ENCODE assay signal across 20 mouse cellular contexts in the genomic region with DNA sequence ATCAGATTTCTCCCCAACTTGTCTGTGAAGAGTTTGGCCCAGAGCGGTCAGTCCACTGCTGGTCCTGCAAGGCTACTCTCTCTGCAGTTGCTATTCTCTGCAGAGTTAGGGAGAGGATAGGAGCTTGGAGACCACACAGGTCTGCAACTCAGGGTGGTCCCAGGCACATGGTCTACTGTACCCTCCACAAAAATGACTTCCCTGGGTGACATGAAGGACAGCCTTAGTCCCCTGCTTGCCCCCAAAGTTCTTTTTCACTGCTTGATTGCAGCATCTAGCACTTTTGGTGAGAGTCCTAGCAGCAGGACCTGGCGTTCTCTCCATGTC.
DNase-seq lines count a peak whose midpoint lies in the region; ATAC-seq and TF ChIP-seq lines count a peak whose summit lies in the region.
"Had no signal": no experiment of that assay in that cellular context is flagged by ENCODE, and none has a peak within 500 bp of the region (broad histone marks: within the 10 kb centered on the region; RNA-seq: fewer than 3 reads in every experiment).

No protein-coding gene starts in this region.

- H3K4me2 ChIP-seq in hindbrain, embryonic 13.5 days = no peak overlapping the region
- no peak overlapping the region for H3K4me2 ChIP-seq in midbrain, postnatal 0 days (ENCODE audit: low read depth, low read length, poor library complexity, severe bottlenecking)
- no peak overlapping the region for H3K4me2 ChIP-seq in embryonic facial prominence, embryonic 13.5 days
- H3K4me2 ChIP-seq in limb, embryonic 14.5 days (replicated peaks; ENCODE audit: low read depth, low read length, severe bottlenecking) = peak overlapping the region; percentile 25; the same call in 1 of the 2 replicates
- H3K4me2 ChIP-seq: intestine, embryonic 15.5 days; liver, embryonic 13.5 days; midbrain, embryonic 15.5 days; neural tube, embryonic 13.5 days had no signal

- no peak for TF ChIP-seq POLR2A in limb, embryonic 14.5 days (IDR thresholded peaks at IDR 0.05; ENCODE audit: borderline replicate concordance, extremely low read depth, insufficient read depth, insufficient read length)

- no peak for TF ChIP-seq CTCF in midbrain, postnatal 0 days (IDR thresholded peaks at IDR 0.05)

- ATAC-seq in hindbrain, embryonic 13.5 days (ENCODE audit: low FRiP score) = no peak
- ATAC-seq in midbrain, postnatal 0 days (ENCODE audit: low FRiP score) = no peak
- ATAC-seq in embryonic facial prominence, embryonic 13.5 days (ENCODE audit: insufficient number of reproducible peaks, insufficient read depth, low FRiP score, low TSS enrichment, low read depth) = no peak
- no peak for ATAC-seq in limb, embryonic 14.5 days (ENCODE audit: low FRiP score, low read depth)
- ATAC-seq: forebrain, postnatal 0 days; hindbrain, embryonic 16.5 days; midbrain, embryonic 15.5 days had no signal

- no peak overlapping the region; the same call in 1 of the 2 replicates for H3K4me3 ChIP-seq in hindbrain, embryonic 10.5 days
- no peak overlapping the region for H3K4me3 ChIP-seq in hindbrain, embryonic 13.5 days
- H3K4me3 ChIP-seq in midbrain, embryonic 10.5 days = no peak overlapping the region
- no peak overlapping the region for H3K4me3 ChIP-seq in midbrain, postnatal 0 days (ENCODE audit: low read depth, low read length)
- no peak overlapping the region for H3K4me3 ChIP-seq in embryonic facial prominence, embryonic 13.5 days
- H3K4me3 ChIP-seq in limb, embryonic 14.5 days (replicated peaks; ENCODE audit: low read length) = no peak overlapping the region
- H3K4me3 ChIP-seq: intestine, embryonic 15.5 days; liver, embryonic 13.5 days; midbrain, embryonic 15.5 days; myocyte; neural tube, embryonic 13.5 days had no signal

- H3K27me3 ChIP-seq in hindbrain, embryonic 10.5 days (ENCODE audit: insufficient read depth, poor library complexity, severe bottlenecking) = no peaks in the 10 kb centered on the region
- no peaks in the 10 kb centered on the region for H3K27me3 ChIP-seq in hindbrain, embryonic 13.5 days
- H3K27me3 ChIP-seq in midbrain, embryonic 10.5 days (ENCODE audit: low read depth, poor library complexity, severe bottlenecking) = no peaks in the 10 kb centered on the region
- H3K27me3 ChIP-seq in midbrain, postnatal 0 days (ENCODE audit: insufficient read depth, low read length) = no peaks in the 10 kb centered on the region
- H3K27me3 ChIP-seq in embryonic facial prominence, embryonic 13.5 days = no peaks in the 10 kb centered on the region
- H3K27me3 ChIP-seq in limb, embryonic 14.5 days (ENCODE audit: control insufficient read depth, insufficient read depth, low read length) = no peaks in the 10 kb centered on the region
- H3K27me3 ChIP-seq: intestine, embryonic 15.5 days; liver, embryonic 13.5 days; midbrain, embryonic 15.5 days; neural tube, embryonic 13.5 days had no signal

- WGBS in hindbrain, embryonic 10.5 days = 64% methylated on average over 2 of the region's 2 CpGs
- 80% methylated on average over 2 of the region's 2 CpGs for WGBS in hindbrain, embryonic 13.5 days
- WGBS in midbrain, embryonic 10.5 days = 82% methylated on average over 2 of the region's 2 CpGs
- 78% methylated on average over 2 of the region's 2 CpGs for WGBS in midbrain, postnatal 0 days
- WGBS in embryonic facial prominence, embryonic 13.5 days = 47% methylated on average over 2 of the region's 2 CpGs
- 39% methylated on average over 2 of the region's 2 CpGs for WGBS in limb, embryonic 14.5 days

- DNase-seq in hindbrain, embryonic 10.5 days (ENCODE audit: low spot score) = no peak
- no peak for DNase-seq in midbrain, embryonic 10.5 days (ENCODE audit: low spot score)
- DNase-seq in midbrain, postnatal 0 days (ENCODE audit: low spot score) = no peak
- no peak for DNase-seq in limb, embryonic 14.5 days (ENCODE audit: low spot score)
- DNase-seq in layer of hippocampus, postnatal 14 days (ENCODE audit: low spot score in 2 of 2) = no peak
- DNase-seq in spleen, postnatal 10 days (ENCODE audit: low spot score in 2 of 2) = no peak
- DNase-seq: cerebellum, adult 11-12 months; cerebellum, postnatal 14 days; forebrain, postnatal 0 days; heart, postnatal 4 days; kidney, adult 8-10 months; liver, embryonic 13.5 days; thymus, adult 2 months had no signal

- no peaks in the 10 kb centered on the region for H3K9me3 ChIP-seq in hindbrain, embryonic 10.5 days
- no peaks in the 10 kb centered on the region for H3K9me3 ChIP-seq in hindbrain, embryonic 13.5 days
- H3K9me3 ChIP-seq in midbrain, embryonic 10.5 days (replicated peaks) = no peaks in the 10 kb centered on the region
- H3K9me3 ChIP-seq in midbrain, postnatal 0 days (ENCODE audit: low read length) = no peaks in the 10 kb centered on the region
- no peaks in the 10 kb centered on the region for H3K9me3 ChIP-seq in embryonic facial prominence, embryonic 13.5 days
- H3K9me3 ChIP-seq in limb, embryonic 14.5 days (ENCODE audit: control insufficient read depth, low read length) = no peaks in the 10 kb centered on the region
- H3K9me3 ChIP-seq: intestine, embryonic 15.5 days; liver, embryonic 13.5 days; midbrain, embryonic 15.5 days; neural tube, embryonic 13.5 days had no signal

- H3K27ac ChIP-seq in hindbrain, embryonic 10.5 days = peak overlapping the region; percentile 70
- no peak overlapping the region for H3K27ac ChIP-seq in hindbrain, embryonic 13.5 days
- peak overlapping the region; percentile 76 for H3K27ac ChIP-seq in midbrain, embryonic 10.5 days (replicated peaks)
- no peak overlapping the region for H3K27ac ChIP-seq in midbrain, postnatal 0 days (ENCODE audit: low read depth, low read length)
- H3K27ac ChIP-seq in embryonic facial prominence, embryonic 13.5 days = peak overlapping the region; percentile 48; the same call in 1 of the 2 replicates
- H3K27ac ChIP-seq in limb, embryonic 14.5 days (replicated peaks; ENCODE audit: low read depth, low read length) = peak overlapping the region; percentile 48; the same call in 1 of the 2 replicates
- H3K27ac ChIP-seq: intestine, embryonic 15.5 days; liver, embryonic 13.5 days; midbrain, embryonic 15.5 days; neural tube, embryonic 13.5 days had no signal

- no peak overlapping the region for H3K9ac ChIP-seq in hindbrain, embryonic 13.5 days
- no peak overlapping the region for H3K9ac ChIP-seq in midbrain, postnatal 0 days (replicated peaks; ENCODE audit: low read length, poor library complexity, severe bottlenecking)
- H3K9ac ChIP-seq in embryonic facial prominence, embryonic 13.5 days = no peak overlapping the region
- no peak overlapping the region for H3K9ac ChIP-seq in limb, embryonic 14.5 days (ENCODE audit: low read depth, low read length, severe bottlenecking)
- H3K9ac ChIP-seq: forebrain, postnatal 0 days; intestine, embryonic 15.5 days; liver, embryonic 13.5 days; midbrain, embryonic 15.5 days; neural tube, embryonic 13.5 days had no signal

- H3K4me1 ChIP-seq in hindbrain, embryonic 10.5 days (replicated peaks) = peaks cover 32% of the 10 kb centered on the region
- peaks cover under 1% of the 10 kb centered on the region; the same call in 1 of the 2 replicates for H3K4me1 ChIP-seq in hindbrain, embryonic 13.5 days (replicated peaks)
- peaks cover 39% of the 10 kb centered on the region for H3K4me1 ChIP-seq in midbrain, embryonic 10.5 days
- no peaks in the 10 kb centered on the region for H3K4me1 ChIP-seq in midbrain, postnatal 0 days (ENCODE audit: insufficient read depth, low read length)
- peaks cover 42% of the 10 kb centered on the region for H3K4me1 ChIP-seq in embryonic facial prominence, embryonic 13.5 days
- H3K4me1 ChIP-seq in limb, embryonic 14.5 days (ENCODE audit: control insufficient read depth, insufficient read depth, low read length) = peaks cover 16% of the 10 kb centered on the region
- H3K4me1 ChIP-seq: liver, embryonic 13.5 days; midbrain, embryonic 15.5 days had no signal

- 0 out of 2 replicates have a peak, but pooled peaks cover 4% of the 10 kb centered on the region for H3K36me3 ChIP-seq in hindbrain, embryonic 10.5 days
- no peaks in the 10 kb centered on the region for H3K36me3 ChIP-seq in hindbrain, embryonic 13.5 days
- H3K36me3 ChIP-seq in midbrain, embryonic 10.5 days = peaks cover 13% of the 10 kb centered on the region
- H3K36me3 ChIP-seq in midbrain, postnatal 0 days (ENCODE audit: insufficient read depth, low read length) = no peaks in the 10 kb centered on the region
- H3K36me3 ChIP-seq in embryonic facial prominence, embryonic 13.5 days = no peaks in the 10 kb centered on the region
- H3K36me3 ChIP-seq in limb, embryonic 14.5 days (ENCODE audit: control insufficient read depth, insufficient read depth, low read length) = no peaks in the 10 kb centered on the region
- H3K36me3 ChIP-seq: intestine, embryonic 15.5 days; liver, embryonic 13.5 days; midbrain, embryonic 15.5 days; neural tube, embryonic 13.5 days had no signal

Comparison
In these comparisons a context has a peak if more than half of its experiments do, and no peak if none do; other contexts are left out.
1. H3K27ac ChIP-seq: peak in hindbrain, embryonic 10.5 days (single experiment), midbrain, embryonic 10.5 days (single experiment), embryonic facial prominence, embryonic 13.5 days (single experiment) and limb, embryonic 14.5 days (single experiment); none in hindbrain, embryonic 13.5 days (single experiment) and midbrain, postnatal 0 days (single experiment).